In genomic region chr1:88717736-88718135, GRCm38 (mm10) we compare ENCODE assay signal across 25 mouse cellular contexts. TPM values are rescaled to one million over a fixed set of nuclear protein-coding genes. Genes with fewer than 3 reads are reported as not detected.
DNase-seq lines count a peak whose midpoint lies in the region; ATAC-seq and TF ChIP-seq lines count a peak whose summit lies in the region.
"Had no signal": no experiment of that assay in that cellular context is flagged by ENCODE, and none has a peak within 500 bp of the region (broad histone marks: within the 10 kb centered on the region; RNA-seq: fewer than 3 reads in every experiment).

No protein-coding gene starts in this region.

- no peak overlapping the region for H3K4me3 ChIP-seq in hindbrain, postnatal 0 days (ENCODE audit: low read length)
- H3K4me3 ChIP-seq in hindbrain, embryonic 16.5 days (ENCODE audit: low read length), result no peak overlapping the region
- no peak overlapping the region for H3K4me3 ChIP-seq in midbrain, embryonic 16.5 days (ENCODE audit: low read depth, low read length)
- H3K4me3 ChIP-seq in midbrain, embryonic 10.5 days, result no peak overlapping the region
- H3K4me3 ChIP-seq: embryonic facial prominence, embryonic 12.5 days; embryonic facial prominence, embryonic 15.5 days; forebrain, embryonic 15.5 days; heart, adult 2 months; hindbrain, embryonic 10.5 days; hindbrain, embryonic 13.5 days had no signal

- H3K9me3 ChIP-seq in hindbrain, postnatal 0 days (ENCODE audit: low read length), result no peaks in the 10 kb centered on the region
- H3K9me3 ChIP-seq in hindbrain, embryonic 16.5 days (ENCODE audit: control insufficient read depth, low read length), result no peaks in the 10 kb centered on the region
- no peaks in the 10 kb centered on the region for H3K9me3 ChIP-seq in midbrain, embryonic 16.5 days (replicated peaks; ENCODE audit: control insufficient read depth, low read length, poor library complexity, severe bottlenecking)
- no peaks in the 10 kb centered on the region for H3K9me3 ChIP-seq in midbrain, embryonic 10.5 days (replicated peaks)
- H3K9me3 ChIP-seq: embryonic facial prominence, embryonic 12.5 days; embryonic facial prominence, embryonic 15.5 days; forebrain, embryonic 15.5 days; hindbrain, embryonic 10.5 days; hindbrain, embryonic 13.5 days had no signal

- H3K4me2 ChIP-seq in hindbrain, postnatal 0 days (ENCODE audit: low read depth, low read length), result no peak overlapping the region
- no peak overlapping the region for H3K4me2 ChIP-seq in hindbrain, embryonic 16.5 days (ENCODE audit: low read length)
- no peak overlapping the region for H3K4me2 ChIP-seq in midbrain, embryonic 16.5 days (ENCODE audit: low read length)
- H3K4me2 ChIP-seq: embryonic facial prominence, embryonic 12.5 days; embryonic facial prominence, embryonic 15.5 days; forebrain, embryonic 15.5 days; heart, embryonic 11.5 days; hindbrain, embryonic 13.5 days had no signal

- H3K27ac ChIP-seq in hindbrain, postnatal 0 days, result 0 out of 2 replicates have a peak overlapping the region, but pooled peaks have one; percentile 7
- no peak overlapping the region for H3K27ac ChIP-seq in hindbrain, embryonic 16.5 days (ENCODE audit: low read depth, low read length)
- no peak overlapping the region; the same call in 1 of the 2 replicates for H3K27ac ChIP-seq in midbrain, embryonic 16.5 days (ENCODE audit: low read length)
- no peak overlapping the region for H3K27ac ChIP-seq in midbrain, embryonic 10.5 days (replicated peaks)
- H3K27ac ChIP-seq: embryonic facial prominence, embryonic 12.5 days; embryonic facial prominence, embryonic 15.5 days; heart, adult 2 months; hindbrain, embryonic 10.5 days; hindbrain, embryonic 13.5 days had no signal

- no peaks in the 10 kb centered on the region for H3K4me1 ChIP-seq in hindbrain, postnatal 0 days (ENCODE audit: insufficient read depth, low read length)
- peaks cover 2% of the 10 kb centered on the region; the same call in 1 of the 2 replicates for H3K4me1 ChIP-seq in hindbrain, embryonic 16.5 days (ENCODE audit: control insufficient read depth, insufficient read depth, low read depth, low read length)
- peaks cover 2% of the 10 kb centered on the region; the same call in 1 of the 2 replicates for H3K4me1 ChIP-seq in midbrain, embryonic 16.5 days (ENCODE audit: control insufficient read depth, insufficient read depth, low read length)
- H3K4me1 ChIP-seq in midbrain, embryonic 10.5 days, result peaks cover 12% of the 10 kb centered on the region; the same call in 1 of the 2 replicates
- H3K4me1 ChIP-seq: embryonic facial prominence, embryonic 12.5 days; embryonic facial prominence, embryonic 15.5 days; forebrain, embryonic 15.5 days had no signal

- H3K9ac ChIP-seq in hindbrain, postnatal 0 days (replicated peaks; ENCODE audit: low read length), result no peak overlapping the region
- no peak overlapping the region for H3K9ac ChIP-seq in hindbrain, embryonic 16.5 days (ENCODE audit: low read depth, low read length)
- no peak overlapping the region for H3K9ac ChIP-seq in midbrain, embryonic 16.5 days (ENCODE audit: low read depth, low read length)
- H3K9ac ChIP-seq: embryonic facial prominence, embryonic 12.5 days; embryonic facial prominence, embryonic 15.5 days; forebrain, embryonic 15.5 days; hindbrain, embryonic 13.5 days had no signal

- H3K36me3 ChIP-seq in hindbrain, postnatal 0 days (ENCODE audit: insufficient read depth, low read length), result no peaks in the 10 kb centered on the region
- no peaks in the 10 kb centered on the region for H3K36me3 ChIP-seq in hindbrain, embryonic 16.5 days (ENCODE audit: control insufficient read depth, insufficient read depth, low read length)
- H3K36me3 ChIP-seq in midbrain, embryonic 16.5 days (ENCODE audit: control insufficient read depth, insufficient read depth, low read length), result no peaks in the 10 kb centered on the region
- no peaks in the 10 kb centered on the region for H3K36me3 ChIP-seq in midbrain, embryonic 10.5 days
- H3K36me3 ChIP-seq: embryonic facial prominence, embryonic 12.5 days; embryonic facial prominence, embryonic 15.5 days; forebrain, embryonic 15.5 days; hindbrain, embryonic 10.5 days; hindbrain, embryonic 13.5 days had no signal

- WGBS in hindbrain, postnatal 0 days, result 79% methylated on average over 13 of the region's 13 CpGs
- WGBS in hindbrain, embryonic 16.5 days, result 82% methylated on average over 13 of the region's 13 CpGs
- WGBS in midbrain, embryonic 16.5 days, result 81% methylated on average over 13 of the region's 13 CpGs
- 80% methylated on average over 13 of the region's 13 CpGs for WGBS in midbrain, embryonic 10.5 days

- DNase-seq in hindbrain, postnatal 0 days (ENCODE audit: low spot score), result no peak
- no peak for DNase-seq in midbrain, embryonic 10.5 days (ENCODE audit: low spot score)
- peak; percentile 73 for DNase-seq in ZHBTc4 (ENCODE audit: low read depth, low spot score)
- DNase-seq in natural killer cell, adult 2 months (ENCODE audit: low spot score in 2 of 2), result no peak
- DNase-seq in spleen, postnatal 10 days (ENCODE audit: low spot score in 2 of 2), result no peak
- DNase-seq: adrenal gland, adult 2 months; adrenal gland, postnatal 14 days; B cell, adult 2 months; cerebellum, adult 11 months; cerebellum, adult 2 months; cerebellum, adult 9-11 months; cerebellum, postnatal 25 days; gastrocnemius, postnatal 10 days; gastrocnemius, postnatal 36 days; heart, adult 2 months; heart, postnatal 36 days had no signal

- ATAC-seq in hindbrain, postnatal 0 days, result no peak
- no peak for ATAC-seq in hindbrain, embryonic 16.5 days
- 0 out of 2 replicates have a peak, but pooled peaks have one; percentile 25 for ATAC-seq in midbrain, embryonic 16.5 days

- no peak for TF ChIP-seq CTCF in hindbrain, postnatal 0 days (IDR thresholded peaks at IDR 0.05; ENCODE audit: low read depth)

- H3K27me3 ChIP-seq in hindbrain, postnatal 0 days (ENCODE audit: insufficient read depth, low read length), result no peaks in the 10 kb centered on the region
- no peaks in the 10 kb centered on the region for H3K27me3 ChIP-seq in hindbrain, embryonic 16.5 days (replicated peaks; ENCODE audit: control insufficient read depth, insufficient read depth, low read length)
- H3K27me3 ChIP-seq in midbrain, embryonic 16.5 days (ENCODE audit: control insufficient read depth, insufficient read depth, low read depth, low read length), result no peaks in the 10 kb centered on the region
- H3K27me3 ChIP-seq in midbrain, embryonic 10.5 days (ENCODE audit: low read depth, poor library complexity, severe bottlenecking), result no peaks in the 10 kb centered on the region
- H3K27me3 ChIP-seq: CH12.LX; embryonic facial prominence, embryonic 12.5 days; embryonic facial prominence, embryonic 15.5 days; forebrain, embryonic 15.5 days; hindbrain, embryonic 13.5 days had no signal

RNA-seq across cellular contexts. Expression of gene Arl4c, which starts 15.7 kb away (rescaled TPM):
- 69.3 and 83.8 TPM in 2 replicates for total RNA-seq in hindbrain, postnatal 0 days (2014; rRNA removed)
- polyA plus RNA-seq in hindbrain, postnatal 0 days (2015; fragmentation: Nextera tagmentation; extraction: Ambion mirVana), result 33.4 and 34.7 TPM in 2 replicates
- polyA plus RNA-seq in hindbrain, embryonic 16.5 days (2015; fragmentation: Nextera tagmentation; extraction: Ambion mirVana), result 37.7 and 41.2 TPM in 2 replicates
- polyA plus RNA-seq in midbrain, embryonic 16.5 days (2015; fragmentation: Nextera tagmentation; extraction: Ambion mirVana), result 54.6 and 55.0 TPM in 2 replicates
- 18.6 and 22.4 TPM in 2 replicates for polyA plus RNA-seq in midbrain, embryonic 10.5 days (2016; fragmentation: Nextera tagmentation; extraction: Ambion mirVana)
